Mouse (Mus musculus) cortical plate, adult 2 months (tissue): ENCODE measurements at regions not wholly inside any gene's neighbourhood (a gene's known extent, or its start where the extent isn't known, plus 50 kb on each side); places are given as distances from the start of the nearest gene placed in this dataset.

Source experiments
- CTCF ChIP-seq: fragments of 200-500 bp; IDR thresholded peaks from 2 replicates; pipeline ENCODE4 v1.5.1; 2011; ENCODE audit warnings: mild to moderate bottlenecking, control low read depth, low read length; ENCODE audit not compliant: insufficient read depth; ENCODE audit errors: extremely low read depth
- POLR2A ChIP-seq: fragments of 200-500 bp; IDR thresholded peaks from 2 replicates; pipeline ENCODE4 v1.6.1; 2011; ENCODE audit warnings: mild to moderate bottlenecking, low read length, control low read depth; ENCODE audit not compliant: insufficient read depth; ENCODE audit errors: extremely low read depth

- no peak for TF ChIP-seq POLR2A
- TF ChIP-seq CTCF, result no peak
Measured at GRCm38 (mm10) chr8:15233241-15233640, 187.4 kb upstream of the BB014433 start.
